Mouse (Mus musculus): ENCODE measurements at regions not wholly inside any gene's neighbourhood (a gene's known extent, or its start where the extent isn't known, plus 50 kb on each side); places are given as distances from the start of the nearest gene placed in this dataset.

DNA sequence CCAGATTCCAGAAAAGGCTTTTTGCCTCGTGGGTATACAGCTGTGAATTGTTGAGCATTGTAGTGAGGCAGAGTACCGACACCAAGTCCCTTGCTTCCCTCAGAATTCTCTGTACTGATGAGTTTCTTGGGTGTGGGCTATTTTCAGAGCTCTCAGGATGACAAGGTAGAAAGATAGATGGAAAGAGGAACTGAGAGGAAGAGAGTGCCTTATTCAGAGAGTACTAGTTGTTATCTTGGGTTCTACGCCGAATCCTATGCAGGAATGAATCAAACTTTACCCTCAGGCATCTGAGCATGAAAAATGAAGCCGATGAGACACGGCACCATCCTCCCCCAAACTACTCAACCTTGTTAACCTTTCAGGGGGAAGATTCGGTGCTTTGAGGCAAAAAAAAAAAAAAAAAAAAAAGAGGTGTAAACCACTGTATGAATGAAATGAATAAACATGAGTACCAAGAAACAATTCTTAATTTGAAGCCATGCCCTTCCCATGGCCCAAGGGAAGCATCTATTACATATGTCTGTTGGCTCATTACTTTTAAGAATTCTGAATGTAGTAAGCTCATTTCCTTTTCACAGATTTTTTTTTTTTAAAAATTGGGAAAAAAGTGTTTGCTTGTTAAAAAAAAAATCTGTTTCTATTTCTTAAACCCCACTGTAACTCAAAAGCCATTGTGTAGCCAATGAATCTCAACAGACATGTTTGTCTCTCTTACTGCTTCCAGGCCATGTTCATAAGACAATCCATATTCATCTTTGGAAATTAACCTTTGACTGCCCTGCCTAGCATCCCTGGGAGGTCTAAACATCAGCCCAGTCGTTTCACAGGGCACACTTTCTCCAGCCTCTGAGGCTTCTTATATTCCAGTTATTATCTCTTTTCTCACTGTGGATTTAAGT, 1435.8 kb upstream of the A1bg start:
- Histone ChIP-seq H3K4me3 (no peak overlapping the region), H3K27ac (no peak overlapping the region), H3K36me3 (no peaks in the 10 kb centered on the region), H3K4me1 (replicated peaks) (no peaks in the 10 kb centered on the region), H3K27me3 (ENCODE audit: insufficient read depth, poor library complexity, severe bottlenecking) (no peaks in the 10 kb centered on the region), H3K9me3 (no peaks in the 10 kb centered on the region)
- 70% methylated on average over 8 of the region's 8 CpGs for WGBS
- DNase-seq (ENCODE audit: low spot score): no peak

DNA sequence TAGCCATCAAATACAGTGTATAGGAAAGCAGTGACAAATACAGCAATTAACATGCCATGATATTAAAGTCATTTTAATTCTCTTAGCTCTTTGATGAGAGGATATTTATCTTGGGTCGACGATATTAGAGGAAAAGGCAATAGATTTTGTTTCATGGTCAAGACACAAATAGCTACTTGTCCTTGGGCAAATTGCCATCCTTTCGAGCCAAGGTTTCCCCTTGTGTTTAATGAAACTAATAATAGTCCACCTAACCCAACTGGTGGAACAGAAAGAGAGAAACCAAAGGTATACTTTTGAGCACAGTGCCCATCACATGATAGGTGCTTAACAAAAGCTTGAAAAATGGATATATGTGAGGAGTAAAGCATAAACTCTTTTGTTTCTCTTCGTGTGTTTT, 1431.0 kb upstream of the A1bg start:
- H3K27ac ChIP-seq: no peak overlapping the region
- no peak overlapping the region for H3K4me3 ChIP-seq
- no peaks in the 10 kb centered on the region for H3K9me3 ChIP-seq
- WGBS: 89% methylated on average over 4 of the region's 4 CpGs
- H3K4me1 ChIP-seq (replicated peaks): no peaks in the 10 kb centered on the region
- H3K36me3 ChIP-seq: no peaks in the 10 kb centered on the region
- DNase-seq (ENCODE audit: low spot score): no peak
- H3K27me3 ChIP-seq (ENCODE audit: insufficient read depth, poor library complexity, severe bottlenecking): no peaks in the 10 kb centered on the region

GRCm38 (mm10) chr15:62350862-62351757, 1428.3 kb upstream of the A1bg start:
- H3K9me3 ChIP-seq: no peaks in the 10 kb centered on the region
- no peaks in the 10 kb centered on the region for H3K4me1 ChIP-seq (replicated peaks)
- H3K36me3 ChIP-seq: no peaks in the 10 kb centered on the region
- no peak overlapping the region for H3K27ac ChIP-seq
- H3K4me3 ChIP-seq: no peak overlapping the region
- WGBS: 78% methylated on average over 6 of the region's 6 CpGs
- H3K27me3 ChIP-seq (ENCODE audit: insufficient read depth, poor library complexity, severe bottlenecking): no peaks in the 10 kb centered on the region
- no peak for DNase-seq (ENCODE audit: low spot score)

DNA sequence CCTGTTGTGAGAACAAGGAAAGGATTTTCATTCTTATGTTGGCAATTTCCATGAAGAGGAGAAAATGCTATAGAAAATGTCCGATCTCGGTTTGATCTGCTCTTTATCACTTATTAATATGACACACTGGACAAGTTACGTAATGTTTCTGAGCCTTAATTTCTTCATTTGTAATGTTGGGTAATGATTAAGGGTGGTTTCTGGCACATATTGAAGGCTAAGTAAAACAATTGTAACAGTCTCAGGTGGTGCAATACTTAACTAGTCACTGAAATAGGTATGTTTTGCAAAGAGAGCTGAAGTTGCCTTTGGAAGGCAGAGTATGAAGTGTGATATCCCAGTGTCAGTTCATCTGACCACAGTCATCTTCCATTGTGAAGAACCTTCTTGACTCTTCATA, 1427.2 kb upstream of the A1bg start:
- no peak for DNase-seq (ENCODE audit: low spot score)
- no peak overlapping the region for H3K27ac ChIP-seq
- 97% methylated on average over 3 of the region's 3 CpGs for WGBS
- no peaks in the 10 kb centered on the region for H3K9me3 ChIP-seq
- H3K27me3 ChIP-seq (ENCODE audit: insufficient read depth, poor library complexity, severe bottlenecking): no peaks in the 10 kb centered on the region
- no peak overlapping the region for H3K4me3 ChIP-seq
- no peaks in the 10 kb centered on the region for H3K4me1 ChIP-seq (replicated peaks)
- no peaks in the 10 kb centered on the region for H3K36me3 ChIP-seq

DNA sequence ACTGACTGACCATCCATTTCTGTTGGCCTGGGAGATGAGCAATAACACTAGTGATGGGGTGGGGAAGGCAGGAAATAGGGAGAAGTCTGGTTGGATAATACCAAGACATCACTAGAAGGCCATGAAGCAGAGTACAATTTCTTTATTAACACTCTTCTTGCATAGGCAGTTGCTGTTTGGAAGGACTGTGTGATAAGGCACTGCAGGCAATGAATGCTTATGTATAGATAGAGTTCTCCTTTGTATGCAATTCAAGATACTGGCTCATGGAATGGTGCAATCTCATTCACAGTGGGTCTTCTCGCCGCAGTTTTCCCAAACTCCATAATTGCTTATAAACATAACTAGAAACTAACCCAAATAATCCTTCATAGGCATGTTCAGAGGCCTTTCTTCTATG, 1426.1 kb upstream of the A1bg start:
- H3K9me3 ChIP-seq: no peaks in the 10 kb centered on the region
- no peak overlapping the region for H3K4me3 ChIP-seq
- DNase-seq (ENCODE audit: low spot score): no peak
- WGBS: 95% methylated on average over 2 of the region's 2 CpGs
- no peak overlapping the region for H3K27ac ChIP-seq
- no peaks in the 10 kb centered on the region for H3K27me3 ChIP-seq (ENCODE audit: insufficient read depth, poor library complexity, severe bottlenecking)
- no peaks in the 10 kb centered on the region for H3K36me3 ChIP-seq
- no peaks in the 10 kb centered on the region for H3K4me1 ChIP-seq (replicated peaks)

GRCm38 (mm10) chr15:62347697-62348096, 1424.9 kb upstream of the A1bg start:
- no peak overlapping the region for H3K27ac ChIP-seq
- no peaks in the 10 kb centered on the region for H3K27me3 ChIP-seq (ENCODE audit: insufficient read depth, poor library complexity, severe bottlenecking)
- no peaks in the 10 kb centered on the region for H3K36me3 ChIP-seq
- H3K4me1 ChIP-seq (replicated peaks): no peaks in the 10 kb centered on the region
- H3K9me3 ChIP-seq: no peaks in the 10 kb centered on the region
- WGBS: 87% methylated on average over 2 of the region's 2 CpGs
- no peak overlapping the region for H3K4me3 ChIP-seq
- no peak for DNase-seq (ENCODE audit: low spot score)

DNA sequence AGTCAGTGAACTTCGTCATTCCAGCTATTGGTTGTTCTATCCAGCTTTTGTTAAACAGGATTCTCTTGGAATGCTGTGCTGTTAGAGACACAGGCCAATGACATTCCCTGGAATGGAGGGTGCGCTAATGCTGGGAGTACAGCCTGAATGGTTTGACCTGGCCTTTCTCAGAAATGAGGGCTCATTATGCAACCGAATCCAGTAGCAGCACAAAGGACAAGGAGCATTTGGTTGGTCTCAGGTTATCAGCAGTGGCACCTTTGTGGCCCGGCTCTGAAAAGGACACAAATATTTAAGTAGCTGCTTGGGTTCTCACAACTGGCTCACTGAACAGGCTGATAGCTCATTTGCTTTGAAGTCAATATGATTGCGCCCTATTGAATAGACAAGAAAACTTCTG, 1423.1 kb upstream of the A1bg start:
- no peaks in the 10 kb centered on the region for H3K4me1 ChIP-seq (replicated peaks)
- no peaks in the 10 kb centered on the region for H3K9me3 ChIP-seq
- no peaks in the 10 kb centered on the region for H3K36me3 ChIP-seq
- 78% methylated on average over 5 of the region's 5 CpGs for WGBS
- no peak overlapping the region for H3K4me3 ChIP-seq
- DNase-seq (ENCODE audit: low spot score): no peak
- no peak overlapping the region for H3K27ac ChIP-seq
- no peaks in the 10 kb centered on the region for H3K27me3 ChIP-seq (ENCODE audit: insufficient read depth, poor library complexity, severe bottlenecking)

DNA sequence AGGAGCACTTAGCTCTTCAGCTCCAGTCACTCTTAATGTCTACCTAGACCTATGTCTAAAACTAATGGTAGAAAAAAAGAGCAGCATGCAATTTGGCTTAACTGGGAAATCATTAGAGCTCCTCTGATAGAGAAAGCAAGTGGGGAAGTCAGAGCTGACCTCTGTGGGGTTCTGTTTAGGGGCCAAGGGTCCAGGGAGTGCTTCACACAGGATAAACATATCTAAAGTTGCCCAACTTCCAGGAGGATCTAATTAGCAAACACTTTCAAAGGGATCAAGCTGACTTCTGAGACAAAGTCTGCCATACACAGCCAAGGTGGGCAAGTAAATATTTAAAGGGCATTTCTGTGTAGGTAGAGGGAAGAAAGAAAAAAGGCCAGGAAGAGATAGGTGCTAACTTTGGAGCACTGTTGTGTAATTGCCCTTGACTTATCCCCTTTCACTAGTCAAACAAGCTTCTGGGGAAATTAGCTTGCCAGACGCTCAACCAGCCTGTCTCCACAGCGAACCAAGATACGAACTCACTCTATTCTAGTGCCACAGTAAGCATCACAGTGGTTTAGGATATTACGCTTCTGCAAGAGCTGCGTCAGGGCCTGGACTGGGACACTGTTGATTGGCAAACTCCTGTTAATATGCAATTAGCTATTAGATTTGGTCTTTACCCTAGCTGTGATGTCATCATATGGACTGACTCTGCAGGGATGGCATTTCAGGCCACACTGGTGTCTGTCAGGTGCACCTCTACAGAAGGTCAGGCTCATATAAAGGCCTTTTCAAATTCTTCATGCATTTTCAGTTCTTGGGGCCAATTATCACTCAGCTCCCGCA, 1413.9 kb upstream of the A1bg start:
- H3K4me3 ChIP-seq: no peak overlapping the region
- 91% methylated on average over 6 of the region's 6 CpGs for WGBS
- H3K27me3 ChIP-seq (ENCODE audit: insufficient read depth, poor library complexity, severe bottlenecking): no peaks in the 10 kb centered on the region
- H3K27ac ChIP-seq: no peak overlapping the region
- no peaks in the 10 kb centered on the region for H3K4me1 ChIP-seq (replicated peaks)
- no peaks in the 10 kb centered on the region for H3K36me3 ChIP-seq
- no peaks in the 10 kb centered on the region for H3K9me3 ChIP-seq
- DNase-seq (ENCODE audit: low spot score): no peak

DNA sequence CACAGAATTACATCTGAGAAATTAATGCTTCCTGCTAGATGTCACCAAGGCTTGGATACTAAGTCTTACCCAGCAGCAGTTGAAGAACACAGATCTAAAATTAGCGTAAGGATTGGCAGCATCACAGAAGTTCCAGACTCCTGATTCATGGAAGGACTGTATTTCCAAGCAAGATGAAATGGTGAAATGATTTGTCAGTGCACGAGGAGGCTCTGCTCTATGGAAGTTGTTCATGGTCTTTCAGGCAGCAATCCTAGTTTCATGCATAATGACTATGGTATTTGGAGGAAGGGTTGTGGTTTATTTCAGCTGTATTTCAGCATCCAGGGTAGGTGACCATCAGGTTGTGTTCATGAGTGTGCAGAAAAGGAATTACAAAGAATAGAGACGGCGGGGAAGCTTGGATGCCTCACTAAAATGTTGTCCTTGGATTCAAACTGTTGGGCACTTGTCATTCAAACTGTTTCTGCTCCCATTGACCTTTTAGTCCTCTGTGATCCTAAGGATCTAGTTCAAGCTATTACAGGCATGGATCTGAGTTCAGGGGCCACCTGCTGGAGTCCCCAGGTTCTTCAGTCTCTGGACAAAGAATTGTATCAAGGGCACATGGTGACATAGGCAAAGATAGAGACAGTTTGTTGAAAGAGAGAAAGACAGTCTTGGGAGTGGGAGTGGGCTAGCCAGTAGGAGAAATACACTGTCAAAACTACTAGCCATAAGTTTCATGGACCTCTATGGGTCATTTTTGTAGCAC, 1411.6 kb upstream of the A1bg start:
- Histone ChIP-seq H3K4me1 (replicated peaks) (no peaks in the 10 kb centered on the region), H3K27me3 (ENCODE audit: insufficient read depth, poor library complexity, severe bottlenecking) (no peaks in the 10 kb centered on the region), H3K4me3 (no peak overlapping the region), H3K9me3 (no peaks in the 10 kb centered on the region), H3K27ac (no peak overlapping the region), H3K36me3 (no peaks in the 10 kb centered on the region)
- WGBS: 90% methylated on average over 4 of the region's 4 CpGs
- DNase-seq (ENCODE audit: low spot score): no peak

- Histone ChIP-seq H3K9me3 (no peaks in the 10 kb centered on the region), H3K27me3 (ENCODE audit: insufficient read depth, poor library complexity, severe bottlenecking) (no peaks in the 10 kb centered on the region), H3K4me3 (no peak overlapping the region), H3K4me1 (replicated peaks) (peaks cover 17% of the 10 kb centered on the region), H3K36me3 (no peaks in the 10 kb centered on the region), H3K27ac (no peak overlapping the region)
- no peak for DNase-seq (ENCODE audit: low spot score)
- WGBS: 85% methylated on average over 5 of the region's 5 CpGs
Observed at GRCm38 (mm10) chr15:62332129-62332528, 1409.3 kb upstream of the A1bg start.

DNA sequence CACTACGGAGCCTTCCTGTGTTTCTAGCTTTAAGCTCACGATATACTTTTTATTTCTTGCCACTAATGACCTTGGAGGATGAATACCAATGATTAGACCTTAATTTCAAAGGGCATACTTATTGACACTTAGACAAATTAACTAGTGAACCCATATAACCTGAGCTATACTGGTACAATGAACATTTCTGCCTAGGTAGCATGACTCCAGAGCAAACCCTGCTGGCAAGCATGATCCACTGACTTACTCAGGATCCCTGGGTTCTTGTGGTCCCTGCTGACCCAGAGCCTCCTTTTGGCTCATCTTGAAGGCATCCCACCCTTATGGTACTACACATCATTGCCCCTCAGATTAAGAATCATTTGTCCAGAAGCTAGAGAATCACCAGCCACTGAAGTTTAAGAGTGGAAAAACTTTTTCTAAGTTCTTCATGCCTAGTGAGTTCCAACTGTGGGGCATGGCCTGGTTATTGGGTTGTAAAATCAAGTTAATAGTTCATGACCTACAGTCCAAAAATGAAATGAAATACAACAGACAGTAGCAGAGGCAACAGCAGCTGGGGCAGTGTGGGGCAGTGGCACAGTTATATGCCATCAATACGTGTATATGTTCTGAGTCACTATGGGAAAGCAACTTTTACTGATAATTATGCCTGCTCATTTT, 1408.5 kb upstream of the A1bg start:
- 92% methylated on average over 3 of the region's 3 CpGs for WGBS
- H3K4me3 ChIP-seq: no peak overlapping the region

DNA sequence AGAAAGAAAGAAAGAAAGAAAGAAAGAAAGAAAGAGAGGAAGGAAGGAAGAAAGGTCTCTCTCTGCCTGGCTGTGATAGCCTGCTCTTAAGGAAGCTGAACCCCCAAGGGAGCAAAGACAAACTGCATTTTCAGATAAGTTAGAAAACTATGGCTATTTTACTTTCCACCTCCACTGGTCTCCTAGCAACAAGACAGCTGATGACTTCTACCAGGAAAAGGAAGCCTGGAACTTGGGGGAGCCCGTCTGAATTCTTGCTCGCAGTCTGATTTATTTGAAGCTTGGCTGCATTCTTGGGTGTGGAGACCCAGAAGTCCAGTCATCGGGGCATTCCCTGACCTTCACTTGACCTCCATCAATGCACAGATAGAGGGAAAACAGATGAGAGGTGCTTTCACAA, 1406.1 kb upstream of the A1bg start:
- 22% methylated on average over 3 of the region's 3 CpGs for WGBS
- Histone ChIP-seq H3K27ac (no peak overlapping the region), H3K27me3 (ENCODE audit: insufficient read depth, poor library complexity, severe bottlenecking) (no peaks in the 10 kb centered on the region), H3K4me1 (replicated peaks) (peaks cover 17% of the 10 kb centered on the region), H3K9me3 (no peaks in the 10 kb centered on the region), H3K36me3 (no peaks in the 10 kb centered on the region), H3K4me3 (no peak overlapping the region)
- DNase-seq (ENCODE audit: low spot score): peak; percentile 4

More for the DNA sequence above, 1408.5 kb upstream of the A1bg start:
- no peak for DNase-seq (ENCODE audit: low spot score)
- Histone ChIP-seq H3K36me3 (no peaks in the 10 kb centered on the region), H3K9me3 (no peaks in the 10 kb centered on the region), H3K4me1 (replicated peaks) (peaks cover 17% of the 10 kb centered on the region), H3K27me3 (ENCODE audit: insufficient read depth, poor library complexity, severe bottlenecking) (no peaks in the 10 kb centered on the region), H3K27ac (no peak overlapping the region)
